Mouse (Mus musculus) liver, postnatal 0 days (tissue): ENCODE results near the gene Hypm.

Experiments
- CTCF ChIP-seq: sonication (generic); IDR thresholded peaks from 2 replicates; pipeline ENCODE4 v1.5.1; 2016; ENCODE audit warnings: antibody characterized with exemption, low read depth
- EP300 ChIP-seq: IDR thresholded peaks from 2 replicates; pipeline ENCODE4 v1.6.1; 2016; ENCODE audit warnings: antibody characterized with exemption, low read depth, mild to moderate bottlenecking

GRCm38 (mm10) chrX:9834779-9835178 lies 11.9 kb upstream of the Hypm start:
- TF ChIP-seq CTCF (no peak), EP300 (no peak)
